Mouse (Mus musculus) G1E (cell line): ENCODE data around the gene Olfr974. TPM values are rescaled to one million over a fixed set of nuclear protein-coding genes. Genes with fewer than 3 reads are reported as not detected.

Experiments used
- ATAC-seq: 2 replicates; pipeline ENCODE4 v1.8.0; 2016; ENCODE audit warnings: mild to moderate bottlenecking; ENCODE audit not compliant: insufficient number of reproducible peaks, poor library complexity, low FRiP score, severe bottlenecking; ENCODE audit errors: extremely low read depth
- DNase-seq: peaks from one replicate; pipeline ENCODE4 v3.0.0; 2012; ENCODE audit warnings: low spot score
- H3K27me3 ChIP-seq: 2 replicates; pipeline ENCODE4 v1.6.1; 2012; ENCODE audit warnings: mild to moderate bottlenecking, low read length, inconsistent platforms; ENCODE audit not compliant: insufficient read depth
- H3K36me3 ChIP-seq: replicated peaks from 2 replicates; pipeline ENCODE3; 2012; ENCODE audit warnings: mild to moderate bottlenecking, inconsistent platforms
- H3K4me1 ChIP-seq: 2 replicates; pipeline ENCODE4 v1.6.1; 2012; ENCODE audit warnings: low read depth, low read length, inconsistent platforms, mixed read lengths; ENCODE audit not compliant: insufficient read depth
- H3K4me3 ChIP-seq: 2 replicates; pipeline ENCODE4 v1.5.1; 2012; ENCODE audit warnings: low read depth, mild to moderate bottlenecking, inconsistent platforms, low read length, moderate library complexity, mixed read lengths
- H3K9me3 ChIP-seq: replicated peaks from 2 replicates; pipeline ENCODE4 v1.6.1; 2012; ENCODE audit warnings: inconsistent platforms
- CTCF ChIP-seq: IDR thresholded peaks from 2 replicates; pipeline ENCODE4 v1.5.1; 2012; ENCODE audit warnings: low read depth, low read length, inconsistent platforms, mixed read lengths
- GATA1 ChIP-seq: IDR thresholded peaks from 2 replicates; pipeline ENCODE4 v1.6.1; 2012; ENCODE audit warnings: borderline replicate concordance, low read length, inconsistent platforms, mixed read lengths
- GATA2 ChIP-seq: IDR thresholded peaks from 2 replicates; pipeline ENCODE4 v1.6.1; 2012; ENCODE audit warnings: low read depth, low read length, inconsistent platforms, borderline replicate concordance
- POLR2AphosphoS5 ChIP-seq: IDR thresholded peaks from 2 replicates; pipeline ENCODE4 v1.6.1; 2012; ENCODE audit warnings: low read depth, low read length, inconsistent platforms; ENCODE audit not compliant: insufficient replicate concordance
- TAL1 ChIP-seq: conservative IDR thresholded peaks from 2 replicates; pipeline ENCODE4 v1.6.1; 2012; ENCODE audit warnings: low read depth, low read length, inconsistent platforms, mixed read lengths
- polyA plus RNA-seq: library from polyadenylated mRNA; stranded (reverse); fragments of >175 nt; gene quantifications from 2 replicates; pipeline ENCODE4 v1.2.3, GENCODE M21; 2012
- total RNA-seq, 2 experiments: library from RNA; stranded (forward) in 1 of 2; stranded (reverse) in 1 of 2; fragments of 200-1000 nt in 1 of 2; fragments of >200 nt in 1 of 2; fragmentation: Nextera tagmentation in 1 of 2; gene quantifications; 2 replicates each; pipeline ENCODE4 v1.2.3; 2014 to 2017

Olfr974 gene
- total and polyA plus RNA-seq, 3 experiments, result not detected

- TF ChIP-seq CTCF (no peak), TAL1 (no peak), GATA1 (no peak), GATA2 (no peak), POLR2AphosphoS5 (no peak)
- Histone ChIP-seq H3K9me3 (no peaks in the 10 kb centered on the region), H3K4me3 (no peak within 1 kb of the TSS), H3K27me3 (no peaks in the 10 kb centered on the region), H3K4me1 (no peaks in the 10 kb centered on the region), H3K36me3 (no peaks in the 10 kb centered on the region)
- ATAC-seq (no peak), DNase-seq (no peak)
Measured at GRCm38 (mm10) chr9:39991813-39992212, 54.5 kb downstream of the Olfr974 start, which contains the start of gene Olfr978. Gene Olfr978 (plus strand): TSS chr9:39992113.

Other genes with a start within 250 kb of the Olfr974 start
Only the 20 nearest of the 22 such genes appear.
- not detected in 2 replicates for gene Olfr965, start 226.1 kb upstream of the Olfr974 start, total RNA-seq (2014; fragmentation: Nextera tagmentation)
- gene Olfr965, start 226.1 kb upstream of the Olfr974 start, total RNA-seq (2017), result 0.23 TPM in 1 of 2 replicates, not detected in the other
- gene Olfr965, start 226.1 kb upstream of the Olfr974 start, polyA plus RNA-seq, result not detected in 2 replicates
- gene Olfr150, start 206.5 kb upstream of the Olfr974 start, total RNA-seq (2014; fragmentation: Nextera tagmentation), result not detected in 2 replicates
- gene Olfr150, start 206.5 kb upstream of the Olfr974 start, total RNA-seq (2017), result 0.11 TPM in 1 of 2 replicates, not detected in the other
- gene Olfr150, start 206.5 kb upstream of the Olfr974 start, polyA plus RNA-seq, result not detected in 2 replicates
- gene Olfr967, start 191.3 kb upstream of the Olfr974 start, total RNA-seq (2014; fragmentation: Nextera tagmentation), result not detected in 2 replicates
- gene Olfr967, start 191.3 kb upstream of the Olfr974 start, total RNA-seq (2017), result 0.16 TPM in 1 of 2 replicates, not detected in the other
- gene Olfr967, start 191.3 kb upstream of the Olfr974 start, polyA plus RNA-seq, result not detected in 2 replicates
- not detected in 2 replicates for gene Olfr968, start 154.2 kb upstream of the Olfr974 start, total RNA-seq (2014; fragmentation: Nextera tagmentation)
- 0.06 and 0.11 TPM in 2 replicates for gene Olfr968, start 154.2 kb upstream of the Olfr974 start, total RNA-seq (2017)
- not detected in 2 replicates for gene Olfr968, start 154.2 kb upstream of the Olfr974 start, polyA plus RNA-seq
- gene Olfr969, start 146.6 kb upstream of the Olfr974 start, total RNA-seq (2014; fragmentation: Nextera tagmentation), result not detected in 2 replicates
- gene Olfr969, start 146.6 kb upstream of the Olfr974 start, total RNA-seq (2017), result not detected in 2 replicates
- not detected in 2 replicates for gene Olfr969, start 146.6 kb upstream of the Olfr974 start, polyA plus RNA-seq
- not detected in 2 replicates for gene Olfr970, start 128.6 kb upstream of the Olfr974 start, total RNA-seq (2014; fragmentation: Nextera tagmentation)
- 0.33 TPM in 1 of 2 replicates, not detected in the other for gene Olfr970, start 128.6 kb upstream of the Olfr974 start, total RNA-seq (2017)
- gene Olfr970, start 128.6 kb upstream of the Olfr974 start, polyA plus RNA-seq, result not detected in 2 replicates
- not detected in 2 replicates for gene Olfr971, start 100.6 kb upstream of the Olfr974 start, total RNA-seq (2014; fragmentation: Nextera tagmentation)
- gene Olfr971, start 100.6 kb upstream of the Olfr974 start, total RNA-seq (2017), result not detected in 2 replicates
- gene Olfr971, start 100.6 kb upstream of the Olfr974 start, polyA plus RNA-seq, result not detected in 2 replicates
- not detected in 2 replicates for gene Olfr972, start 71.1 kb upstream of the Olfr974 start, total RNA-seq (2014; fragmentation: Nextera tagmentation)
- gene Olfr972, start 71.1 kb upstream of the Olfr974 start, total RNA-seq (2017), result 0.44 TPM in 1 of 2 replicates, not detected in the other
- gene Olfr972, start 71.1 kb upstream of the Olfr974 start, polyA plus RNA-seq, result not detected in 2 replicates
- not detected in 2 replicates for gene Olfr229, start 30.2 kb upstream of the Olfr974 start, total RNA-seq (2014; fragmentation: Nextera tagmentation)
- 0.16 TPM in 1 of 2 replicates, not detected in the other for gene Olfr229, start 30.2 kb upstream of the Olfr974 start, total RNA-seq (2017)
- gene Olfr229, start 30.2 kb upstream of the Olfr974 start, polyA plus RNA-seq, result not detected in 2 replicates
- gene Olfr975, start 14.5 kb downstream of the Olfr974 start, total RNA-seq (2014; fragmentation: Nextera tagmentation), result 0.38 TPM in 1 of 2 replicates, not detected in the other
- gene Olfr975, start 14.5 kb downstream of the Olfr974 start, total RNA-seq (2017), result 0.22 and 0.29 TPM in 2 replicates
- not detected in 2 replicates for gene Olfr975, start 14.5 kb downstream of the Olfr974 start, polyA plus RNA-seq
- gene Olfr976, start 23.6 kb downstream of the Olfr974 start, total RNA-seq (2014; fragmentation: Nextera tagmentation), result not detected in 2 replicates
- not detected in 2 replicates for gene Olfr976, start 23.6 kb downstream of the Olfr974 start, total RNA-seq (2017)
- not detected in 2 replicates for gene Olfr976, start 23.6 kb downstream of the Olfr974 start, polyA plus RNA-seq
- not detected in 2 replicates for gene Olfr978, start 54.6 kb downstream of the Olfr974 start, total RNA-seq (2014; fragmentation: Nextera tagmentation)
- gene Olfr978, start 54.6 kb downstream of the Olfr974 start, total RNA-seq (2017), result 0.05 and 0.23 TPM in 2 replicates
- not detected in 2 replicates for gene Olfr978, start 54.6 kb downstream of the Olfr974 start, polyA plus RNA-seq
- gene Olfr979, start 66.0 kb downstream of the Olfr974 start, total RNA-seq (2014; fragmentation: Nextera tagmentation), result not detected in 2 replicates
- gene Olfr979, start 66.0 kb downstream of the Olfr974 start, total RNA-seq (2017), result 0.16 TPM in 1 of 2 replicates, not detected in the other
- not detected in 2 replicates for gene Olfr979, start 66.0 kb downstream of the Olfr974 start, polyA plus RNA-seq
- not detected in 2 replicates for gene Olfr980, start 72.1 kb downstream of the Olfr974 start, total RNA-seq (2014; fragmentation: Nextera tagmentation)
- gene Olfr980, start 72.1 kb downstream of the Olfr974 start, total RNA-seq (2017), result 0.06 and 0.22 TPM in 2 replicates
- gene Olfr980, start 72.1 kb downstream of the Olfr974 start, polyA plus RNA-seq, result not detected in 2 replicates
- not detected in 2 replicates for gene Olfr981, start 84.0 kb downstream of the Olfr974 start, total RNA-seq (2014; fragmentation: Nextera tagmentation)
- 0.17 and 0.27 TPM in 2 replicates for gene Olfr981, start 84.0 kb downstream of the Olfr974 start, total RNA-seq (2017)
- gene Olfr981, start 84.0 kb downstream of the Olfr974 start, polyA plus RNA-seq, result not detected in 2 replicates
- gene Olfr982, start 136.3 kb downstream of the Olfr974 start, total RNA-seq (2014; fragmentation: Nextera tagmentation), result not detected in 2 replicates
- gene Olfr982, start 136.3 kb downstream of the Olfr974 start, total RNA-seq (2017), result under 0.01 and 0.11 TPM in 2 replicates
- gene Olfr982, start 136.3 kb downstream of the Olfr974 start, polyA plus RNA-seq, result not detected in 2 replicates
- gene Olfr983, start 156.1 kb downstream of the Olfr974 start, total RNA-seq (2014; fragmentation: Nextera tagmentation), result not detected in 2 replicates
- gene Olfr983, start 156.1 kb downstream of the Olfr974 start, total RNA-seq (2017), result 0.05 TPM in 1 of 2 replicates, not detected in the other
- not detected in 2 replicates for gene Olfr983, start 156.1 kb downstream of the Olfr974 start, polyA plus RNA-seq
- not detected in 2 replicates for gene Olfr984, start 176.7 kb downstream of the Olfr974 start, total RNA-seq (2014; fragmentation: Nextera tagmentation)
- gene Olfr984, start 176.7 kb downstream of the Olfr974 start, total RNA-seq (2017), result 0.11 and 0.23 TPM in 2 replicates
- gene Olfr984, start 176.7 kb downstream of the Olfr974 start, polyA plus RNA-seq, result not detected in 2 replicates
- gene Olfr985, start 192.7 kb downstream of the Olfr974 start, total RNA-seq (2014; fragmentation: Nextera tagmentation), result not detected in 2 replicates
- gene Olfr985, start 192.7 kb downstream of the Olfr974 start, total RNA-seq (2017), result not detected in 2 replicates
- gene Olfr985, start 192.7 kb downstream of the Olfr974 start, polyA plus RNA-seq, result not detected in 2 replicates
- gene Tmem225, start 210.6 kb downstream of the Olfr974 start, total RNA-seq (2014; fragmentation: Nextera tagmentation), result not detected in 2 replicates
- 0.11 and 0.12 TPM in 2 replicates for gene Tmem225, start 210.6 kb downstream of the Olfr974 start, total RNA-seq (2017)
- not detected in 2 replicates for gene Tmem225, start 210.6 kb downstream of the Olfr974 start, polyA plus RNA-seq